Mouse (Mus musculus) heart, postnatal 0 days (tissue): Measurements from ENCODE around the gene Hba-a1. TPM values are rescaled to one million over a fixed set of nuclear protein-coding genes. Genes with fewer than 3 reads are reported as not detected.
"Not testable (repeated sequence)": the region's sequence is repeated elsewhere in the genome, so short reads cannot be mapped to it uniquely, and the experiment has no call there.

ENCODE experiments used
- ATAC-seq: fragments of 200-750 bp; cut with Nextera tagmentation; 2 replicates; pipeline ENCODE4 v1.8.0; 2017; ENCODE audit warnings: low read depth, moderate number of reproducible peaks, moderate library complexity; ENCODE audit not compliant: insufficient read depth
- DNase-seq: peaks from one replicate; pipeline ENCODE4 v3.0.0-alpha.2; 2016; ENCODE audit warnings: low spot score
- H3K27ac ChIP-seq: fragments of 300-500 bp; sonication (generic); 2 replicates; pipeline ENCODE4 v1.5.1; 2014; ENCODE audit warnings: low read depth, mild to moderate bottlenecking
- H3K27me3 ChIP-seq: fragments of 300-500 bp; sonication (generic); 2 replicates; pipeline ENCODE4 v1.6.1; 2014; ENCODE audit warnings: low read length, mixed read lengths; ENCODE audit not compliant: control insufficient read depth, insufficient read depth
- H3K36me3 ChIP-seq: fragments of 300-500 bp; sonication (generic); replicated peaks from 2 replicates; pipeline ENCODE4 v1.6.1; 2014; ENCODE audit warnings: low read length, mixed read lengths; ENCODE audit not compliant: control insufficient read depth, insufficient read depth
- H3K4me1 ChIP-seq: fragments of 300-500 bp; sonication (generic); 2 replicates; pipeline ENCODE4 v1.6.1; 2014; ENCODE audit warnings: antibody characterized with exemption; ENCODE audit not compliant: control insufficient read depth, insufficient read depth
- H3K4me2 ChIP-seq: fragments of 300-500 bp; sonication (generic); 2 replicates; pipeline ENCODE4 v1.6.1; 2014; ENCODE audit warnings: low read depth, mild to moderate bottlenecking, low read length, moderate library complexity
- H3K4me3 ChIP-seq: fragments of 300-500 bp; sonication (generic); 2 replicates; pipeline ENCODE4 v1.5.1; 2014; ENCODE audit warnings: low read depth, low read length
- H3K9ac ChIP-seq: fragments of 300-500 bp; sonication (generic); replicated peaks from 2 replicates; pipeline ENCODE4 v1.6.1; 2014; ENCODE audit warnings: low read depth, low read length, mixed read lengths
- H3K9me3 ChIP-seq: fragments of 300-500 bp; sonication (generic); replicated peaks from 2 replicates; pipeline ENCODE4 v1.6.1; 2016; ENCODE audit warnings: low read length; ENCODE audit not compliant: control insufficient read depth
- CTCF ChIP-seq: IDR thresholded peaks from 2 replicates; pipeline ENCODE4 v1.5.1; 2016; ENCODE audit warnings: antibody characterized with exemption, control low read depth, low read depth
- EP300 ChIP-seq: IDR thresholded peaks from 2 replicates; pipeline ENCODE4 v1.6.1; 2016; ENCODE audit warnings: antibody characterized with exemption, low read depth
- WGBS: fragments of 180-500 bp; shearing (Covaris S2); extraction: QIAGEN DNeasy Blood & Tissue Kit; methylation state at CpG from one replicate; pipeline ENCODE4 v1.1.7; 2014; 5-methylcytosine and 5-hydroxymethylcytosine counted together
- polyA plus RNA-seq: library from polyadenylated mRNA; unstranded; fragments of >200 nt; fragmentation: Nextera tagmentation; extraction: Ambion mirVana; gene quantifications from 2 replicates; pipeline ENCODE4 v1.2.1, GENCODE M21; 2015
- total RNA-seq: library from RNA; depleted of rRNA; stranded (reverse); fragments of >200 nt; gene quantifications from 2 replicates; pipeline ENCODE4 v1.2.3, GENCODE M21; 2014; ENCODE audit warnings: low replicate concordance

The Hba-a1 gene
- total and polyA plus RNA-seq, 2 experiments from 2014 or later, result 1,841 to 3,333 TPM

GRCm38 (mm10) chr11:32278458-32278957 is 4.8 kb upstream of the Hba-a1 start:
- WGBS, result 72% methylated on average over 12 of the region's 12 CpGs
- Histone ChIP-seq H3K9me3 (no peaks in the 10 kb centered on the region), H3K9ac (no peak overlapping the region), H3K27me3 (peaks cover 36% of the 10 kb centered on the region), H3K27ac (no peak overlapping the region), H3K4me2 (no peak overlapping the region), H3K4me1 (no peaks in the 10 kb centered on the region), H3K4me3 (no peak overlapping the region), H3K36me3 (no peaks in the 10 kb centered on the region)
- TF ChIP-seq CTCF, result no peak
- no peak for TF ChIP-seq EP300
- no peak for DNase-seq
- no peak for ATAC-seq

- no peak for TF ChIP-seq CTCF
- no peak for TF ChIP-seq EP300
- DNase-seq (no peak), ATAC-seq (no peak)
- H3K36me3 ChIP-seq, result no peaks in the 10 kb centered on the region
- H3K4me2 ChIP-seq, result no peak overlapping the region
- 74% methylated on average over 2 of the region's 2 CpGs for WGBS
- H3K27me3 ChIP-seq, result peaks cover 36% of the 10 kb centered on the region
- no peak overlapping the region for H3K9ac ChIP-seq
- no peaks in the 10 kb centered on the region for H3K4me1 ChIP-seq
- H3K4me3 ChIP-seq, result no peak overlapping the region
- H3K9me3 ChIP-seq, result no peaks in the 10 kb centered on the region
- no peak overlapping the region for H3K27ac ChIP-seq
Measured at GRCm38 (mm10) chr11:32280646-32281045, 2.7 kb upstream of the Hba-a1 start.

- Histone ChIP-seq H3K4me1 (no peaks in the 10 kb centered on the region), H3K4me3 (no peak overlapping the region), H3K4me2 (no peak overlapping the region), H3K9me3 (no peaks in the 10 kb centered on the region), H3K27me3 (peaks cover 30% of the 10 kb centered on the region), H3K36me3 (no peaks in the 10 kb centered on the region), H3K27ac (no peak overlapping the region), H3K9ac (no peak overlapping the region)
- TF ChIP-seq CTCF (no peak), EP300 (no peak)
- DNase-seq, result no peak
- no peak for ATAC-seq
- WGBS, result 76% methylated on average over 1 of the region's 1 CpGs
Measured at GRCm38 (mm10) chr11:32281416-32282144, 1.7 kb upstream of the Hba-a1 start.

GRCm38 (mm10) chr11:32284582-32284981 is 1.3 kb downstream of the Hba-a1 start:
- H3K27me3 ChIP-seq, result peaks cover 14% of the 10 kb centered on the region; the same call in 1 of the 2 replicates
- not testable (repeated sequence) for H3K4me3 ChIP-seq, DNase-seq, H3K9ac ChIP-seq, H3K27ac ChIP-seq, ATAC-seq, H3K36me3 ChIP-seq, H3K4me2 ChIP-seq, H3K4me1 ChIP-seq, H3K9me3 ChIP-seq
- 39% methylated on average over 2 of the region's 2 CpGs for WGBS

- H3K9me3 ChIP-seq, result no peaks in the 10 kb centered on the region
- WGBS, result 70% methylated on average over 7 of the region's 7 CpGs
- no peak for DNase-seq
Measured at GRCm38 (mm10) chr11:32285031-32285775, 1.9 kb downstream of the Hba-a1 start.

GRCm38 (mm10) chr11:32285887-32286286 is 2.6 kb downstream of the Hba-a1 start:
- ATAC-seq, H3K36me3 ChIP-seq, H3K4me2 ChIP-seq, DNase-seq, H3K27me3 ChIP-seq, H3K9me3 ChIP-seq, H3K9ac ChIP-seq, H3K4me1 ChIP-seq, H3K27ac ChIP-seq, H3K4me3 ChIP-seq: not testable (repeated sequence)

More at GRCm38 (mm10) chr11:32285031-32285775, 1.9 kb downstream of the Hba-a1 start:
- Histone ChIP-seq H3K36me3 (no peaks in the 10 kb centered on the region), H3K27me3 (peaks cover 10% of the 10 kb centered on the region; the same call in 1 of the 2 replicates), H3K4me3 (no peak overlapping the region), H3K4me1 (no peaks in the 10 kb centered on the region), H3K9ac (no peak overlapping the region), H3K27ac (no peak overlapping the region), H3K4me2 (no peak overlapping the region)
- TF ChIP-seq EP300, result no peak
- no peak for TF ChIP-seq CTCF
- ATAC-seq, result no peak
